Mouse (Mus musculus) forebrain, embryonic 15.5 days (tissue): ENCODE results near the gene Tgm3. TPM values are rescaled to one million over a fixed set of nuclear protein-coding genes. Genes with fewer than 3 reads are reported as not detected.

Experiments
- ATAC-seq: fragments of 200-750 bp; cut with Nextera tagmentation; replicated peaks from 2 replicates; pipeline ENCODE4 v1.8.0; 2017; ENCODE audit warnings: mild to moderate bottlenecking, moderate TSS enrichment, moderate library complexity
- H3K27ac ChIP-seq: fragments of 300-500 bp; sonication (generic); replicated peaks from 2 replicates; pipeline ENCODE4 v1.5.1; 2015; ENCODE audit warnings: mild to moderate bottlenecking, inconsistent platforms
- H3K27me3 ChIP-seq: fragments of 300-500 bp; sonication (generic); 2 replicates; pipeline ENCODE4 v1.6.1; 2015; ENCODE audit warnings: inconsistent platforms
- H3K36me3 ChIP-seq: fragments of 300-500 bp; sonication (generic); 2 replicates; pipeline ENCODE4 v1.6.1; 2015; ENCODE audit warnings: mild to moderate bottlenecking, inconsistent platforms
- H3K4me1 ChIP-seq: fragments of 300-500 bp; sonication (generic); 2 replicates; pipeline ENCODE4 v1.6.1; 2015; ENCODE audit warnings: inconsistent platforms
- H3K4me2 ChIP-seq: fragments of 300-500 bp; sonication (generic); replicated peaks from 2 replicates; pipeline ENCODE4 v1.6.1; 2015; ENCODE audit warnings: mild to moderate bottlenecking, inconsistent platforms
- H3K4me3 ChIP-seq: fragments of 300-500 bp; sonication (generic); 2 replicates; pipeline ENCODE4 v1.5.1; 2015; ENCODE audit warnings: mild to moderate bottlenecking, inconsistent platforms
- H3K9ac ChIP-seq: fragments of 300-500 bp; sonication (generic); replicated peaks from 2 replicates; pipeline ENCODE4 v1.6.1; 2015; ENCODE audit warnings: mild to moderate bottlenecking, inconsistent platforms
- H3K9me3 ChIP-seq: fragments of 300-500 bp; sonication (generic); 2 replicates; pipeline ENCODE4 v1.6.1; 2016; ENCODE audit warnings: inconsistent platforms
- WGBS: fragments of 180-500 bp; shearing (Covaris S2); methylation state at CpG from one replicate; pipeline ENCODE4 v1.1.7; 2015; ENCODE audit warnings: mixed read lengths; 5-methylcytosine and 5-hydroxymethylcytosine counted together
- polyA plus RNA-seq: library from polyadenylated mRNA; unstranded; fragments of >200 nt; fragmentation: Nextera tagmentation; extraction: Ambion mirVana; gene quantifications from 2 replicates; pipeline ENCODE4 v1.2.1, GENCODE M21; 2015

Gene Tgm3
- not detected in 2 replicates for polyA plus RNA-seq

- Histone ChIP-seq H3K9me3 (no peaks in the 10 kb centered on the region), H3K9ac (no peak within 1 kb of the TSS), H3K27ac (no peak within 1 kb of the TSS), H3K4me2 (no peak within 1 kb of the TSS), H3K36me3 (no peaks in the 10 kb centered on the region), H3K4me3 (no peak within 1 kb of the TSS), H3K27me3 (no peaks in the 10 kb centered on the region), H3K4me1 (no peaks in the 10 kb centered on the region)
- 52% methylated on average over 7 of the region's 7 CpGs for WGBS
- no peak for ATAC-seq
Observed at GRCm38 (mm10) chr2:130012026-130012425, at the start of gene Tgm3. Gene Tgm3, plus strand, starts transcription at chr2:130012349.

GRCm38 (mm10) chr2:129980608-129981007 is 31.5 kb upstream of the Tgm3 start:
- no peak overlapping the region for H3K4me3 ChIP-seq
- H3K36me3 ChIP-seq, result no peaks in the 10 kb centered on the region
- H3K27ac ChIP-seq, result no peak overlapping the region
- ATAC-seq, result no peak
- no peaks in the 10 kb centered on the region for H3K9me3 ChIP-seq
- H3K27me3 ChIP-seq, result no peaks in the 10 kb centered on the region
- H3K9ac ChIP-seq, result no peak overlapping the region
- H3K4me1 ChIP-seq, result no peaks in the 10 kb centered on the region
- WGBS, result 94% methylated on average over 4 of the region's 4 CpGs
- H3K4me2 ChIP-seq, result no peak overlapping the region

- no peak overlapping the region for H3K4me3 ChIP-seq
- H3K27me3 ChIP-seq, result no peaks in the 10 kb centered on the region
- no peaks in the 10 kb centered on the region for H3K36me3 ChIP-seq
- WGBS, result 79% methylated on average over 6 of the region's 6 CpGs
- ATAC-seq, result no peak
- H3K4me2 ChIP-seq, result no peak overlapping the region
- H3K4me1 ChIP-seq, result no peaks in the 10 kb centered on the region
- H3K27ac ChIP-seq, result no peak overlapping the region
- H3K9me3 ChIP-seq, result no peaks in the 10 kb centered on the region
- H3K9ac ChIP-seq, result no peak overlapping the region
Observed at GRCm38 (mm10) chr2:129987527-129988045, 24.6 kb upstream of the Tgm3 start.

- H3K4me1 ChIP-seq, result no peaks in the 10 kb centered on the region
- H3K4me2 ChIP-seq, result no peak overlapping the region
- ATAC-seq, result no peak
- H3K36me3 ChIP-seq, result no peaks in the 10 kb centered on the region
- H3K9me3 ChIP-seq, result no peaks in the 10 kb centered on the region
- H3K4me3 ChIP-seq, result no peak overlapping the region
- no peak overlapping the region for H3K9ac ChIP-seq
- WGBS, result 89% methylated on average over 2 of the region's 2 CpGs
- no peaks in the 10 kb centered on the region for H3K27me3 ChIP-seq
- H3K27ac ChIP-seq, result no peak overlapping the region
Observed at GRCm38 (mm10) chr2:129989646-129990045, 22.5 kb upstream of the Tgm3 start.

GRCm38 (mm10) chr2:129994468-129994867 is 17.7 kb upstream of the Tgm3 start:
- H3K4me2 ChIP-seq, result no peak overlapping the region
- no peak overlapping the region for H3K27ac ChIP-seq
- no peaks in the 10 kb centered on the region for H3K9me3 ChIP-seq
- H3K4me3 ChIP-seq, result no peak overlapping the region
- H3K27me3 ChIP-seq, result no peaks in the 10 kb centered on the region
- no peaks in the 10 kb centered on the region for H3K36me3 ChIP-seq
- ATAC-seq, result no peak
- H3K9ac ChIP-seq, result no peak overlapping the region
- 80% methylated on average over 3 of the region's 3 CpGs for WGBS
- H3K4me1 ChIP-seq, result peaks cover 12% of the 10 kb centered on the region; the same call in 1 of the 2 replicates

GRCm38 (mm10) chr2:129998476-129998875 is 13.7 kb upstream of the Tgm3 start:
- Histone ChIP-seq H3K4me3 (no peak overlapping the region), H3K36me3 (no peaks in the 10 kb centered on the region), H3K27me3 (no peaks in the 10 kb centered on the region), H3K27ac (peak overlapping the region; percentile 84), H3K9ac (no peak overlapping the region), H3K4me2 (no peak overlapping the region), H3K4me1 (peaks cover 12% of the 10 kb centered on the region; the same call in 1 of the 2 replicates), H3K9me3 (no peaks in the 10 kb centered on the region)
- WGBS, result 50% methylated on average over 7 of the region's 7 CpGs
- peak; percentile 79 for ATAC-seq

- Histone ChIP-seq H3K9ac (no peak overlapping the region), H3K4me2 (no peak overlapping the region), H3K4me1 (peaks cover 12% of the 10 kb centered on the region; the same call in 1 of the 2 replicates), H3K9me3 (no peaks in the 10 kb centered on the region), H3K27me3 (no peaks in the 10 kb centered on the region), H3K27ac (peak overlapping the region; percentile 84), H3K36me3 (no peaks in the 10 kb centered on the region), H3K4me3 (no peak overlapping the region)
- WGBS, result 83% methylated on average over 4 of the region's 4 CpGs
- no peak for ATAC-seq
Observed at GRCm38 (mm10) chr2:129999296-129999695, 12.9 kb upstream of the Tgm3 start.

GRCm38 (mm10) chr2:130000601-130001000 is 11.5 kb upstream of the Tgm3 start:
- ATAC-seq, result no peak
- Histone ChIP-seq H3K9me3 (no peaks in the 10 kb centered on the region), H3K36me3 (no peaks in the 10 kb centered on the region), H3K27me3 (no peaks in the 10 kb centered on the region), H3K4me1 (peaks cover 12% of the 10 kb centered on the region; the same call in 1 of the 2 replicates), H3K4me2 (no peak overlapping the region), H3K4me3 (no peak overlapping the region), H3K27ac (no peak overlapping the region), H3K9ac (no peak overlapping the region)
- over 99% methylated on average over 3 of the region's 3 CpGs for WGBS

GRCm38 (mm10) chr2:130004046-130004445 is 8.1 kb upstream of the Tgm3 start:
- 50% methylated on average over 4 of the region's 4 CpGs for WGBS
- no peak overlapping the region for H3K4me3 ChIP-seq
- no peak overlapping the region for H3K27ac ChIP-seq
- no peaks in the 10 kb centered on the region for H3K36me3 ChIP-seq
- no peaks in the 10 kb centered on the region for H3K9me3 ChIP-seq
- ATAC-seq, result no peak
- no peaks in the 10 kb centered on the region; the same call in 1 of the 2 replicates for H3K4me1 ChIP-seq
- H3K4me2 ChIP-seq, result no peak overlapping the region
- H3K9ac ChIP-seq, result no peak overlapping the region
- no peaks in the 10 kb centered on the region for H3K27me3 ChIP-seq

- no peaks in the 10 kb centered on the region for H3K36me3 ChIP-seq
- H3K27ac ChIP-seq, result no peak overlapping the region
- H3K27me3 ChIP-seq, result no peaks in the 10 kb centered on the region
- H3K9me3 ChIP-seq, result no peaks in the 10 kb centered on the region
- H3K4me1 ChIP-seq, result no peaks in the 10 kb centered on the region
- H3K9ac ChIP-seq, result no peak overlapping the region
- no peak overlapping the region for H3K4me3 ChIP-seq
- H3K4me2 ChIP-seq, result no peak overlapping the region
- WGBS, result 78% methylated on average over 2 of the region's 2 CpGs
- no peak for ATAC-seq
Observed at GRCm38 (mm10) chr2:130009371-130009770, 2.8 kb upstream of the Tgm3 start.

- no peak overlapping the region for H3K4me2 ChIP-seq
Observed at GRCm38 (mm10) chr2:130013646-130014045, 1.5 kb downstream of the Tgm3 start.

GRCm38 (mm10) chr2:130015196-130015595 is 3.0 kb downstream of the Tgm3 start:
- no peak overlapping the region for H3K27ac ChIP-seq
- no peak overlapping the region for H3K9ac ChIP-seq
- no peaks in the 10 kb centered on the region for H3K27me3 ChIP-seq
- H3K4me1 ChIP-seq, result peaks cover 3% of the 10 kb centered on the region; the same call in 1 of the 2 replicates
- 95% methylated on average over 2 of the region's 2 CpGs for WGBS
- H3K36me3 ChIP-seq, result no peaks in the 10 kb centered on the region
- no peak for ATAC-seq
- no peak overlapping the region for H3K4me3 ChIP-seq
- no peak overlapping the region for H3K4me2 ChIP-seq
- no peaks in the 10 kb centered on the region for H3K9me3 ChIP-seq

More at GRCm38 (mm10) chr2:130013646-130014045, 1.5 kb downstream of the Tgm3 start:
- Histone ChIP-seq H3K9ac (no peak overlapping the region), H3K36me3 (no peaks in the 10 kb centered on the region), H3K9me3 (no peaks in the 10 kb centered on the region), H3K27me3 (no peaks in the 10 kb centered on the region), H3K4me3 (no peak overlapping the region), H3K27ac (no peak overlapping the region), H3K4me1 (no peaks in the 10 kb centered on the region)
- ATAC-seq, result no peak

- Histone ChIP-seq H3K4me2 (no peak overlapping the region), H3K27me3 (no peaks in the 10 kb centered on the region), H3K27ac (no peak overlapping the region), H3K9me3 (no peaks in the 10 kb centered on the region), H3K36me3 (no peaks in the 10 kb centered on the region), H3K9ac (no peak overlapping the region), H3K4me1 (peaks cover 3% of the 10 kb centered on the region; the same call in 1 of the 2 replicates), H3K4me3 (no peak overlapping the region)
- 88% methylated on average over 2 of the region's 2 CpGs for WGBS
- ATAC-seq, result no peak
Observed at GRCm38 (mm10) chr2:130018084-130018483, 5.9 kb downstream of the Tgm3 start.
